Mouse (Mus musculus) ES-E14 (cell line): ENCODE measurements around the gene Slamf9.

Experiments used
- CHD2 ChIP-seq: IDR thresholded peaks from 2 replicates; pipeline ENCODE4 v1.6.1; 2014; ENCODE audit warnings: mild to moderate bottlenecking, low read depth, low read length, inconsistent platforms
- HCFC1 ChIP-seq: IDR thresholded peaks from 2 replicates; pipeline ENCODE4 v1.6.1; 2012; ENCODE audit warnings: low read length, inconsistent platforms, borderline replicate concordance; ENCODE audit not compliant: insufficient read depth
- MAFK ChIP-seq: IDR thresholded peaks from 2 replicates; pipeline ENCODE4 v1.6.1; 2014; ENCODE audit warnings: mild to moderate bottlenecking, low read depth, low read length, inconsistent platforms; ENCODE audit not compliant: insufficient read depth
- ZC3H11A ChIP-seq: IDR thresholded peaks from 2 replicates; pipeline ENCODE4 v1.6.1; 2012; ENCODE audit warnings: low read depth, mild to moderate bottlenecking, inconsistent platforms, low read length, borderline replicate concordance
- ZNF384 ChIP-seq: IDR thresholded peaks from 2 replicates; pipeline ENCODE4 v1.6.1; 2012; ENCODE audit warnings: low read depth, low read length, inconsistent platforms

- no peak for TF ChIP-seq MAFK
- no peak for TF ChIP-seq ZNF384
- no peak for TF ChIP-seq HCFC1
- TF ChIP-seq ZC3H11A = no peak
- no peak for TF ChIP-seq CHD2
Observed at GRCm38 (mm10) chr1:172428614-172429013, 46.5 kb upstream of the Slamf9 start.
